Mouse (Mus musculus): Measurements from ENCODE around the gene Vmn2r56. TPM values are rescaled to one million over a fixed set of nuclear protein-coding genes. Genes with fewer than 3 reads are reported as not detected.
"Not testable (repeated sequence)": the region's sequence is repeated elsewhere in the genome, so short reads cannot be mapped to it uniquely, and the experiment has no call there.

The Vmn2r56 gene
- 0.01 TPM in 1 of 2 replicates, not detected in the other for polyA plus RNA-seq (2015; fragmentation: Nextera tagmentation; extraction: Ambion mirVana)

GRCm38 (mm10) chr7:12734904-12735303 lies at the start of gene Vmn2r56:
TSS of gene Vmn2r56 (minus strand) at chr7:12735004.
- H3K4me2 ChIP-seq, result no peak within 1 kb of the TSS
- H3K27ac ChIP-seq (replicated peaks), result no peak within 1 kb of the TSS
- H3K36me3 ChIP-seq, result no peaks in the 10 kb centered on the region
- H3K4me1 ChIP-seq (replicated peaks), result no peaks in the 10 kb centered on the region
- 52% methylated on average over 1 of the region's 1 CpGs for WGBS
- no peak for ATAC-seq (ENCODE audit: low FRiP score, low read depth)
- no peak within 1 kb of the TSS for H3K4me3 ChIP-seq
- H3K9me3 ChIP-seq, result no peaks in the 10 kb centered on the region
- no peaks in the 10 kb centered on the region for H3K27me3 ChIP-seq
- H3K9ac ChIP-seq, result no peak within 1 kb of the TSS

- peak; percentile 95 for ATAC-seq (ENCODE audit: low FRiP score, low read depth)
- peak overlapping the region; percentile 75 for H3K27ac ChIP-seq (replicated peaks)
- no peaks in the 10 kb centered on the region for H3K27me3 ChIP-seq
- peak overlapping the region; percentile 98 for H3K4me2 ChIP-seq
- H3K9me3 ChIP-seq, result no peaks in the 10 kb centered on the region
- peaks cover 12% of the 10 kb centered on the region for H3K4me1 ChIP-seq (replicated peaks)
- WGBS, result under 1% methylated on average over 57 of the region's 57 CpGs
- peak overlapping the region; percentile 96 for H3K9ac ChIP-seq
- peak overlapping the region; percentile 85 for H3K4me3 ChIP-seq
- H3K36me3 ChIP-seq, result peaks cover 6% of the 10 kb centered on the region
Measured at GRCm38 (mm10) chr7:12780151-12780830, 45.5 kb upstream of the Vmn2r56 start.

GRCm38 (mm10) chr7:12779782-12780150 lies 45.0 kb upstream of the Vmn2r56 start:
- WGBS, result 22% methylated on average over 10 of the region's 10 CpGs
- Histone ChIP-seq H3K9me3 (no peaks in the 10 kb centered on the region), H3K27ac (replicated peaks) (peak overlapping the region; percentile 75), H3K4me2 (peak overlapping the region; percentile 98), H3K36me3 (peaks cover 12% of the 10 kb centered on the region), H3K4me1 (replicated peaks) (peaks cover 12% of the 10 kb centered on the region), H3K27me3 (no peaks in the 10 kb centered on the region), H3K4me3 (peak overlapping the region; percentile 85), H3K9ac (peak overlapping the region; percentile 96)
- ATAC-seq (ENCODE audit: low FRiP score, low read depth), result no peak

GRCm38 (mm10) chr7:12779141-12779540 lies 44.3 kb upstream of the Vmn2r56 start:
- no peak overlapping the region for H3K27ac ChIP-seq (replicated peaks)
- H3K9me3 ChIP-seq, result no peaks in the 10 kb centered on the region; the same call in 1 of the 2 replicates
- WGBS, result 90% methylated on average over 5 of the region's 5 CpGs
- H3K27me3 ChIP-seq, result no peaks in the 10 kb centered on the region
- ATAC-seq (ENCODE audit: low FRiP score, low read depth), result no peak
- peaks cover 12% of the 10 kb centered on the region for H3K4me1 ChIP-seq (replicated peaks)
- peak overlapping the region; percentile 96; the same call in 1 of the 2 replicates for H3K9ac ChIP-seq
- H3K36me3 ChIP-seq, result peaks cover 18% of the 10 kb centered on the region
- H3K4me3 ChIP-seq, result peak overlapping the region; percentile 85
- H3K4me2 ChIP-seq, result peak overlapping the region; percentile 98

- H3K27me3 ChIP-seq, result no peaks in the 10 kb centered on the region
- no peaks in the 10 kb centered on the region; the same call in 1 of the 2 replicates for H3K9me3 ChIP-seq
- H3K4me1 ChIP-seq (replicated peaks), result peaks cover 7% of the 10 kb centered on the region
- no peak for ATAC-seq (ENCODE audit: low FRiP score, low read depth)
- no peak overlapping the region for H3K4me3 ChIP-seq
- 100% methylated on average over 1 of the region's 1 CpGs for WGBS
- no peak overlapping the region for H3K4me2 ChIP-seq
- H3K36me3 ChIP-seq, result peaks cover 63% of the 10 kb centered on the region
- no peak overlapping the region for H3K27ac ChIP-seq (replicated peaks)
- H3K9ac ChIP-seq, result no peak overlapping the region
Measured at GRCm38 (mm10) chr7:12774606-12775005, 39.8 kb upstream of the Vmn2r56 start.

- Histone ChIP-seq H3K36me3 (peaks cover 68% of the 10 kb centered on the region), H3K4me3 (no peak overlapping the region), H3K4me2 (no peak overlapping the region), H3K27me3 (no peaks in the 10 kb centered on the region), H3K27ac (replicated peaks) (no peak overlapping the region), H3K9ac (no peak overlapping the region), H3K9me3 (no peaks in the 10 kb centered on the region; the same call in 1 of the 2 replicates), H3K4me1 (replicated peaks) (peaks cover 2% of the 10 kb centered on the region)
- 95% methylated on average over 9 of the region's 9 CpGs for whole genome bisulfite sequencing
- ATAC-seq (ENCODE audit: low FRiP score, low read depth), result no peak
Measured at GRCm38 (mm10) chr7:12774111-12774510, 39.3 kb upstream of the Vmn2r56 start.

- H3K27ac ChIP-seq (replicated peaks), result 0 out of 2 replicates have a peak overlapping the region, but pooled peaks have one; percentile 30
- no peak overlapping the region for H3K9ac ChIP-seq
- peak overlapping the region; percentile 30 for H3K4me2 ChIP-seq
- no peaks in the 10 kb centered on the region for H3K27me3 ChIP-seq
- no peaks in the 10 kb centered on the region; the same call in 1 of the 2 replicates for H3K9me3 ChIP-seq
- no peaks in the 10 kb centered on the region for H3K4me1 ChIP-seq (replicated peaks)
- peak; percentile 78 for ATAC-seq (ENCODE audit: low FRiP score, low read depth)
- 68% methylated on average over 24 of the region's 24 CpGs for WGBS
- H3K4me3 ChIP-seq, result 0 out of 2 replicates have a peak overlapping the region, but pooled peaks have one; percentile 1
- H3K36me3 ChIP-seq, result peaks cover 8% of the 10 kb centered on the region
Measured at GRCm38 (mm10) chr7:12749431-12750198, 14.8 kb upstream of the Vmn2r56 start.

GRCm38 (mm10) chr7:12684903-12685302 lies 49.9 kb downstream of the Vmn2r56 start, which contains the start of gene Vmn2r55:
TSS of gene Vmn2r55 (minus strand) at chr7:12685003.
- 96% methylated on average over 3 of the region's 3 CpGs for WGBS
- not testable (repeated sequence) for H3K9ac ChIP-seq

GRCm38 (mm10) chr7:12640219-12640618 lies 94.6 kb downstream of the Vmn2r56 start, which contains the start of gene Vmn2r54:
TSS of gene Vmn2r54 (minus strand) at chr7:12640319.
- WGBS, result 78% methylated on average over 3 of the region's 4 CpGs

More at GRCm38 (mm10) chr7:12684903-12685302, 49.9 kb downstream of the Vmn2r56 start, which contains the start of gene Vmn2r55:
- not testable (repeated sequence) for ATAC-seq (ENCODE audit: low FRiP score, low read depth); H3K4me2 ChIP-seq; H3K4me3 ChIP-seq; H3K9me3 ChIP-seq; H3K4me1 ChIP-seq (replicated peaks); H3K27ac ChIP-seq (replicated peaks); H3K36me3 ChIP-seq; H3K27me3 ChIP-seq

More at GRCm38 (mm10) chr7:12640219-12640618, 94.6 kb downstream of the Vmn2r56 start, which contains the start of gene Vmn2r54:
- not testable (repeated sequence) for H3K4me3 ChIP-seq; H3K9me3 ChIP-seq; H3K4me2 ChIP-seq; ATAC-seq (ENCODE audit: low FRiP score, low read depth); H3K9ac ChIP-seq; H3K36me3 ChIP-seq; H3K4me1 ChIP-seq (replicated peaks); H3K27me3 ChIP-seq; H3K27ac ChIP-seq (replicated peaks)

Other genes with a start within 250 kb of the Vmn2r56 start
- gene 2900092C05Rik, start 222.5 kb downstream of the Vmn2r56 start, polyA plus RNA-seq (2015; fragmentation: Nextera tagmentation; extraction: Ambion mirVana), result not detected in 2 replicates
- gene Vmn2r53, start 126.2 kb downstream of the Vmn2r56 start, polyA plus RNA-seq (2015; fragmentation: Nextera tagmentation; extraction: Ambion mirVana), result not detected in 2 replicates
- not detected in 2 replicates for gene Vmn2r54, start 94.7 kb downstream of the Vmn2r56 start, polyA plus RNA-seq (2015; fragmentation: Nextera tagmentation; extraction: Ambion mirVana)
- not detected in 2 replicates for gene Vmn2r55, start 50.0 kb downstream of the Vmn2r56 start, polyA plus RNA-seq (2015; fragmentation: Nextera tagmentation; extraction: Ambion mirVana)
- gene Zscan18, start 68.6 kb upstream of the Vmn2r56 start, polyA plus RNA-seq (2015; fragmentation: Nextera tagmentation; extraction: Ambion mirVana), result 28.2 and 33.1 TPM in 2 replicates
- 28.3 and 30.0 TPM in 2 replicates for gene Zfp329, start 83.9 kb upstream of the Vmn2r56 start, polyA plus RNA-seq (2015; fragmentation: Nextera tagmentation; extraction: Ambion mirVana)
- 26.2 and 27.6 TPM in 2 replicates for gene Zfp110, start 99.8 kb upstream of the Vmn2r56 start, polyA plus RNA-seq (2015; fragmentation: Nextera tagmentation; extraction: Ambion mirVana)
- 7.5 TPM in 2 replicates for gene Zfp128, start 146.2 kb upstream of the Vmn2r56 start, polyA plus RNA-seq (2015; fragmentation: Nextera tagmentation; extraction: Ambion mirVana)
- 9.9 and 12.4 TPM in 2 replicates for gene Zscan22, start 162.8 kb upstream of the Vmn2r56 start, polyA plus RNA-seq (2015; fragmentation: Nextera tagmentation; extraction: Ambion mirVana)
- 549 and 585 TPM in 2 replicates for gene Rps5, start 187.3 kb upstream of the Vmn2r56 start, polyA plus RNA-seq (2015; fragmentation: Nextera tagmentation; extraction: Ambion mirVana)
- 1.1 and 1.3 TPM in 2 replicates for gene Rnf225, start 192.4 kb upstream of the Vmn2r56 start, polyA plus RNA-seq (2015; fragmentation: Nextera tagmentation; extraction: Ambion mirVana)
- gene Zfp324, start 230.8 kb upstream of the Vmn2r56 start, polyA plus RNA-seq (2015; fragmentation: Nextera tagmentation; extraction: Ambion mirVana), result 13.4 and 13.6 TPM in 2 replicates
- gene Zfp446, start 242.8 kb upstream of the Vmn2r56 start, polyA plus RNA-seq (2015; fragmentation: Nextera tagmentation; extraction: Ambion mirVana), result 11.7 and 11.8 TPM in 2 replicates